Mouse (Mus musculus) liver, embryonic 15.5 days (tissue): ENCODE measurements around the gene Arl1. TPM values are rescaled to one million over a fixed set of nuclear protein-coding genes. Genes with fewer than 3 reads are reported as not detected.

Experiments used
- polyA plus RNA-seq: library from polyadenylated mRNA; unstranded; fragments of >200 nt; fragmentation: Nextera tagmentation; extraction: Ambion mirVana; gene quantifications from 2 replicates; pipeline ENCODE4 v1.2.1, GENCODE M21; 2015

Gene Arl1
- polyA plus RNA-seq, 1 experiment from 2014 or later, result 57.7 TPM

Other genes with a start within 250 kb of the Arl1 start
- gene Chpt1, start 226.8 kb upstream of the Arl1 start, polyA plus RNA-seq, result 4.7 and 5.3 TPM in 2 replicates
- 8.0 and 11.4 TPM in 2 replicates for gene Mybpc1, start 125.7 kb upstream of the Arl1 start, polyA plus RNA-seq
- gene Spic, start 45.8 kb upstream of the Arl1 start, polyA plus RNA-seq, result 11.7 and 12.9 TPM in 2 replicates
- 4.9 and 5.1 TPM in 2 replicates for gene Utp20, start 95.9 kb downstream of the Arl1 start, polyA plus RNA-seq
- gene Slc5a8, start 155.1 kb downstream of the Arl1 start, polyA plus RNA-seq, result 0.02 TPM in 1 of 2 replicates, not detected in the other